Mouse (Mus musculus) limb, embryonic 10.5 days (tissue): ENCODE measurements around the gene Fgfr2. TPM values are rescaled to one million over a fixed set of nuclear protein-coding genes. Genes with fewer than 3 reads are reported as not detected.

Experiments
- DNase-seq: peaks from one replicate; pipeline ENCODE4 v3.0.0-alpha.2; 2017; ENCODE audit warnings: low spot score
- H3K27ac ChIP-seq: fragments of 300-500 bp; sonication (generic); 2 replicates; pipeline ENCODE4 v1.5.1; 2016; ENCODE audit warnings: mild to moderate bottlenecking
- H3K27me3 ChIP-seq: fragments of 300-500 bp; sonication (generic); 2 replicates; pipeline ENCODE4 v1.6.1; 2016; ENCODE audit warnings: low read depth, mild to moderate bottlenecking; ENCODE audit not compliant: poor library complexity, severe bottlenecking
- H3K36me3 ChIP-seq: fragments of 300-500 bp; sonication (generic); 2 replicates; pipeline ENCODE4 v1.6.1; 2016; ENCODE audit warnings: mild to moderate bottlenecking, moderate library complexity
- H3K4me1 ChIP-seq: fragments of 300-500 bp; sonication (generic); 2 replicates; pipeline ENCODE4 v1.6.1; 2016
- H3K4me3 ChIP-seq: fragments of 300-500 bp; sonication (generic); 2 replicates; pipeline ENCODE4 v1.5.1; 2016; ENCODE audit warnings: mild to moderate bottlenecking, moderate library complexity
- H3K9me3 ChIP-seq: fragments of 300-500 bp; sonication (generic); replicated peaks from 2 replicates; pipeline ENCODE4 v1.6.1; 2016; ENCODE audit warnings: mild to moderate bottlenecking
- WGBS: fragments of 180-500 bp; shearing (Covaris S2); methylation state at CpG from one replicate; pipeline ENCODE4 v1.1.7; 2016; 5-methylcytosine and 5-hydroxymethylcytosine counted together
- polyA plus RNA-seq: library from polyadenylated mRNA; unstranded; fragments of >200 nt; fragmentation: Nextera tagmentation; extraction: Ambion mirVana; gene quantifications from 2 replicates; pipeline ENCODE4 v1.2.1, GENCODE M21; 2016

Fgfr2 gene
- polyA plus RNA-seq, 1 experiment from 2014 or later = 64.4 TPM

DNA sequence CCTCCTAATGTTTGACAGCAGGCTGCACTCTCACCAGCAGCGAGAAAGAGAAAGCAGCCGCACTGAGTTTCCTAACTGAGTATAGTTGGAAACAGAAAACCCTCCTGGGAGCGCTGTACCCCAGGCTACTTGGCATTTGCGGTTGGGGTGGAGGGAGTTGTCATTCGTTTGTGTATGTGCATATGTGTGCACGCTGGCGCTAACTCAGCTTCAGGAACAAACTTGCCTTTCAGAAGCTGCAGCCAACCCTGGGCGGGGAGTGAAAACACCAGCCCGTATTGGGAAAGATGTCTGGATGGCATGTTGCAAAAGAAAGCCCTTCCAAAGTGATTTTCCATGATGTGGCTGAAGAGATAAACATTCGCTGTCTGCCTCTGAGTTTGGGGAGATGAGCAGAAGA is 2546.2 kb downstream of the Fgfr2 start:
- H3K4me3 ChIP-seq = peak overlapping the region; percentile 31
- H3K27ac ChIP-seq = no peak overlapping the region
- H3K27me3 ChIP-seq = 0 out of 2 replicates have a peak, but pooled peaks cover 4% of the 10 kb centered on the region

GRCm38 (mm10) chr7:130574211-130574991 is 2548.7 kb downstream of the Fgfr2 start:
- H3K4me3 ChIP-seq = no peak overlapping the region
- H3K9me3 ChIP-seq = no peaks in the 10 kb centered on the region
- peaks cover 11% of the 10 kb centered on the region for H3K4me1 ChIP-seq
- H3K27ac ChIP-seq = no peak overlapping the region
- H3K27me3 ChIP-seq = 0 out of 2 replicates have a peak, but pooled peaks cover 4% of the 10 kb centered on the region
- WGBS = 71% methylated on average over 13 of the region's 13 CpGs
- DNase-seq = no peak
- no peaks in the 10 kb centered on the region for H3K36me3 ChIP-seq

More for the DNA sequence above, 2546.2 kb downstream of the Fgfr2 start:
- H3K36me3 ChIP-seq = no peaks in the 10 kb centered on the region
- H3K9me3 ChIP-seq = no peaks in the 10 kb centered on the region
- DNase-seq = no peak
- H3K4me1 ChIP-seq = peaks cover 11% of the 10 kb centered on the region
- WGBS = 27% methylated on average over 10 of the region's 10 CpGs

DNA sequence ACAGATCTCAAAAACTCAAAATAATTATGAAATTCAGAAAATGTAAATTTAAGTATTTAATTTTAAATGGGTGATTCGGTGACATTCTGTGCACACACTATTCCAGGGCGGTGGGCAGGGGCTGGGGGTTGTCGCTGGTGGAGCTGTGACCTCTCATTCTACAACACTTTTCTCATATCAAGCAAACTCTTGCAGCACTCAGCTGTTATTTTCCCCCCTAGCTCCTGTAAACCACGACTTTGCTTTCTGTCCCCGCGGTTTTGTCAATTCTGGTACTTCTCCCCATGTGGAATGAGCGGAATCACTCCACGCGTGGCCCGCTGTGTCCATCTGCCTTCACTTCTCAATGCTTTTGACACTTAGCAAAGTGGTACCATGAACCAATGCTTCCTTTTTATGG is 2549.4 kb downstream of the Fgfr2 start:
- no peak overlapping the region for H3K27ac ChIP-seq
- no peak overlapping the region for H3K4me3 ChIP-seq
- DNase-seq = no peak
- H3K27me3 ChIP-seq = 0 out of 2 replicates have a peak, but pooled peaks cover 4% of the 10 kb centered on the region
- H3K36me3 ChIP-seq = no peaks in the 10 kb centered on the region
- peaks cover 17% of the 10 kb centered on the region for H3K4me1 ChIP-seq
- WGBS = 95% methylated on average over 10 of the region's 10 CpGs
- no peaks in the 10 kb centered on the region for H3K9me3 ChIP-seq

- Histone ChIP-seq H3K27me3 (0 out of 2 replicates have a peak, but pooled peaks cover 4% of the 10 kb centered on the region), H3K9me3 (no peaks in the 10 kb centered on the region), H3K27ac (no peak within 1 kb of the TSS), H3K4me1 (peaks cover 17% of the 10 kb centered on the region), H3K36me3 (no peaks in the 10 kb centered on the region), H3K4me3 (no peak within 1 kb of the TSS)
- WGBS = 65% methylated on average over 11 of the region's 11 CpGs
- DNase-seq = no peak
Measured at GRCm38 (mm10) chr7:130572821-130573220, 2550.3 kb downstream of the Fgfr2 start, which contains the start of gene Nsmce4a. Gene Nsmce4a, minus strand, starts transcription at chr7:130573118.

DNA sequence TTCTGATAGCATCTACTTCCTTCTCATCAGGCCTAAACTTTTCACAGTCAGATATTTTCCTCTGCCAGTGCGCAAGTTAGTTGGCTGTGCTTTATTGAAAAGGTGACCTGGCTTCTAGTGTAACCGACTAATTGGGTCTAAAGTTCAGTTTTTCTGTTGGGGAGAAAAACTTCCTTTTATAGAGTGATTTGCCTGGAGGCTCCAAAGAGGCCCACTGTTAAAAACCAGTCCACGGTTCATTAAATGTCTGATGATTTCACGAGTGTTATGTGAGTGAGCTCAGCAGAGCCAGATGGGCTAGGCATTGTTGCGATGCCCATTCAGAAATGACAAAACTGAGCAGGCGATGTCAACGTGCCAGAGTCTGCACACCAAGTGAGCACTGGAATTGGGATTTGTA is 2552.7 kb downstream of the Fgfr2 start:
- H3K4me1 ChIP-seq = peaks cover 6% of the 10 kb centered on the region
- no peak overlapping the region for H3K27ac ChIP-seq
- DNase-seq = no peak
- 79% methylated on average over 7 of the region's 7 CpGs for WGBS
- H3K36me3 ChIP-seq = no peaks in the 10 kb centered on the region
- H3K4me3 ChIP-seq = no peak overlapping the region
- H3K27me3 ChIP-seq = 0 out of 2 replicates have a peak, but pooled peaks cover 4% of the 10 kb centered on the region
- no peaks in the 10 kb centered on the region for H3K9me3 ChIP-seq

DNA sequence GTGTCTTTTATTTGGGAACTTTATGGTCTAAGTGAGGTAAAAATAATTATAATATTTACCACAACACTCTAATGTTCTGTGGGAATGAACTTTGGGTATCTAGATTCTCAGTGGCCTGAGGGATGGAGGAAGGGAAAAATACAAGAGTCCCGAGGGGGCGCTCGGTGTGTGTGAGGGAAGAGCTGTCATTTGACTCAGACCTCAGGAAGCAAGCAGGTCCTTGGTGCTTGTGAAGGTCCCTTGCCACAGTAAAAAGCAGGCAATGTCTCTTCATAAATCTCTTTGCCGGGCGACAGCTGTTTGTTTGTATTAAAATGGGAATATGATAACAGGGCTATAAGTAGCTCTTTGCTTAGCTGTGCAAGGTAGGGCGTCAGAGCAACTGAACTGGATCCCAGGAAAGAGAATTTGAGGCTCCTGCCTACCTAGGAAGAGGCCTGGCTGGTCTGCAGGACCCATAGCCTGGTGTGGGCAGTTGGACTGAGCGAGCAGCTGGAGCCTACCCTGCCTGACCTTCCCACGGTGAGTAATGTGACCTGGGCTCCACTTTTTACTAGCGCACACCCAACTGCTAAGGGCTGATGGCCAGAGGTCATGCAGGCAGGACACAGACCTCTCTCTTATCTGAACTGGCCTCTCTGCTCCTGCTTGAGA is 2554.2 kb downstream of the Fgfr2 start:
- no peak overlapping the region for H3K4me3 ChIP-seq
- no peaks in the 10 kb centered on the region for H3K36me3 ChIP-seq
- DNase-seq = no peak
- H3K27ac ChIP-seq = peak overlapping the region; percentile 5; the same call in 1 of the 2 replicates
- H3K9me3 ChIP-seq = no peaks in the 10 kb centered on the region
- peaks cover 6% of the 10 kb centered on the region for H3K4me1 ChIP-seq
- WGBS = 63% methylated on average over 9 of the region's 9 CpGs
- no peaks in the 10 kb centered on the region for H3K27me3 ChIP-seq

DNA sequence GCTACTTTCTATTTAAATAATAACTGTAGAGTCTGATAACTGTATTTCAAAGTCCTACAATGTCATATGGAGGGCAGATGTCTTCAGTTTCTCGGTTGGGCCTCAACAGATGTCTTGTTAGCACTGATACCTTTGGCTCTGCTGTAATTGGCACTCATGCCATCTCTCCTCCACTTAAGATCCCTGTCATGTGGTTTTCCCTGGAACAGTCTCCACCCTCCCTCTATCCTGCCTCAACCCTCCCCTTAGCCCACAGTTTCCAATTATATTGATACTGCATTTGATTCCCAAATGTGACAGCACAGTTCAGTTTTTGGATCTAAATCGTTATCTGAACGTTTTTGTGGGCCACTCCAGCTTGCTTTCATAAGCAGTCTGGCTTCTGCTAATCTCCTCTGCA is 2558.6 kb downstream of the Fgfr2 start:
- WGBS = 72% methylated on average over 3 of the region's 3 CpGs
- no peaks in the 10 kb centered on the region for H3K27me3 ChIP-seq
- H3K4me3 ChIP-seq = no peak overlapping the region
- H3K4me1 ChIP-seq = peaks cover 6% of the 10 kb centered on the region
- H3K36me3 ChIP-seq = no peaks in the 10 kb centered on the region
- no peaks in the 10 kb centered on the region for H3K9me3 ChIP-seq
- H3K27ac ChIP-seq = no peak overlapping the region
- DNase-seq = no peak

DNA sequence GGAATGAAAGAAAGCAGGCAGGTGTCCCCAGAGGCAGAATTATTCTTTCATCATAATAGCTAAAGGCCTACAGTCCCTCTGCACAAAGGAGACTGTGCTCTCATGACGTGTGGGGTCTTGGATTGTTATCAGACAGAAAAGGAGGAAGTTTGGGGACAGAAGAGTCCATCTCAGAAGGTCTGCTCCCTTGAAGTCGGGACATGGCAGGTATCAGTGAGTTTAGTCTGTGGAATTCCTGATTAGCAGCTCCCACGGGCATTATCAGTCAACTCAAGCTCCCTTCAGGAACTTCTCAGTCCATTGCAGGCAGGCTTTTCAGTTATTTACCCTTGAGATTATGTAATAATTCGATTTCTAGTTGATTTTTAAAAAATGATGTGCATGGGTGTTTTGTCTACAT is 2559.3 kb downstream of the Fgfr2 start:
- Histone ChIP-seq H3K4me1 (peaks cover 2% of the 10 kb centered on the region; the same call in 1 of the 2 replicates), H3K27me3 (no peaks in the 10 kb centered on the region), H3K36me3 (no peaks in the 10 kb centered on the region), H3K4me3 (no peak overlapping the region), H3K27ac (no peak overlapping the region), H3K9me3 (no peaks in the 10 kb centered on the region)
- DNase-seq = no peak
- WGBS = 71% methylated on average over 4 of the region's 4 CpGs

DNA sequence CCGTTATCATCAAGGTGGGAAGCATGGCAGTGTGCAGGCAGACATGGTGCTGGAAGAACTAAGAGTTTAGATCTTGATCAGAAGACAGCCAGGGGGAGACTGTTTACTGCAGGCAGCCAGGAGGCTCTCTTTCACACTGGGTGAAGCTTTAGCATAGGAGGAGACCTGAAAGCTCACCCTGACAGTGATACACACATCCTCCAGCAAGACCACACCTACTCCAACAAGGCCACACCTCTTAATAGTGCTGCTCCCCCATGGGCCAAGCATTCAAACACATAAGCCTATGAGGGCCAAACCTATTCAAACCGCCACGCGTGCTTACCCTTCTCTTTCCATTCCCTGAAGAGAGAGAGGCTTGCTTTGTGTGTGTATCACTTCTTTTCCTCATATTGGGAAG is 2559.9 kb downstream of the Fgfr2 start:
- 85% methylated on average over 4 of the region's 4 CpGs for WGBS
- Histone ChIP-seq H3K9me3 (no peaks in the 10 kb centered on the region), H3K4me1 (no peaks in the 10 kb centered on the region), H3K4me3 (no peak overlapping the region), H3K27ac (no peak overlapping the region), H3K27me3 (no peaks in the 10 kb centered on the region), H3K36me3 (no peaks in the 10 kb centered on the region)
- DNase-seq = no peak

GRCm38 (mm10) chr7:130560933-130561332 is 2562.2 kb downstream of the Fgfr2 start:
- Histone ChIP-seq H3K4me3 (no peak overlapping the region), H3K27ac (no peak overlapping the region), H3K36me3 (no peaks in the 10 kb centered on the region), H3K27me3 (no peaks in the 10 kb centered on the region), H3K4me1 (no peaks in the 10 kb centered on the region), H3K9me3 (no peaks in the 10 kb centered on the region)
- DNase-seq = no peak
- WGBS = 94% methylated on average over 1 of the region's 1 CpGs

- no peak overlapping the region for H3K27ac ChIP-seq
- H3K4me3 ChIP-seq = no peak overlapping the region
- H3K9me3 ChIP-seq = no peaks in the 10 kb centered on the region
- H3K4me1 ChIP-seq = no peaks in the 10 kb centered on the region
- no peaks in the 10 kb centered on the region for H3K36me3 ChIP-seq
- 82% methylated on average over 4 of the region's 4 CpGs for WGBS
- DNase-seq = no peak
- H3K27me3 ChIP-seq = no peaks in the 10 kb centered on the region
Measured at GRCm38 (mm10) chr7:130558592-130558991, 2564.6 kb downstream of the Fgfr2 start.

DNA sequence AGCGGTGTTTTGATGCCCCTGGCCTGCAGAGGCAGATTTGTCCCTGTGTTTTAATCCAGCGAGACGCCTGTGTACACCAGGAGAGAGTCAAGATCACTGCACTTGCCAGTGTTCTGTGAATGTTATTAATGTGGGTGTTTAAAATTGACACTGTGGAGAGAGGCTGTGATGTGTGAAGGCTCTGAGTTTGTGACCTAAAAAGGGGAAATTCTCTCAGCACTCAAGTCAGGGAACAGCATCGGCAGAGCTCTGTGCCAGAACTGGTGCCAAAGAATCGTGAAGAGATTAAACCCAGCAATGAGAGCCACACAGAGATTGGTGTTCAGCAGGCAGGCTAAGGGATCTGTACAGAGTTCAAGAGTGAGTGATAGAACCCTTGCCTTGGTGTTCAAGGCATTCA is 2567.6 kb downstream of the Fgfr2 start:
- Histone ChIP-seq H3K9me3 (no peaks in the 10 kb centered on the region), H3K4me3 (no peak overlapping the region), H3K4me1 (peaks cover 7% of the 10 kb centered on the region), H3K27ac (no peak overlapping the region), H3K36me3 (no peaks in the 10 kb centered on the region), H3K27me3 (no peaks in the 10 kb centered on the region)
- 88% methylated on average over 5 of the region's 5 CpGs for WGBS
- no peak for DNase-seq

- Histone ChIP-seq H3K9me3 (no peaks in the 10 kb centered on the region), H3K36me3 (no peaks in the 10 kb centered on the region), H3K4me1 (peaks cover 7% of the 10 kb centered on the region), H3K27me3 (no peaks in the 10 kb centered on the region), H3K4me3 (no peak overlapping the region), H3K27ac (no peak overlapping the region)
- DNase-seq = no peak
- 75% methylated on average over 4 of the region's 4 CpGs for WGBS
Measured at GRCm38 (mm10) chr7:130553321-130553720, 2569.8 kb downstream of the Fgfr2 start.
